Mouse (Mus musculus) layer of hippocampus, adult 8-10 months (tissue): ENCODE measurements around the gene Rnf26. TPM values are rescaled to one million over a fixed set of nuclear protein-coding genes. Genes with fewer than 3 reads are reported as not detected.

Experiments
- DNase-seq, 2 experiments: peaks; one replicate each; pipeline ENCODE4 v3.0.0; 2022; ENCODE audit warnings: low spot score in 2 of 2
- total RNA-seq, 4 experiments: library from RNA; stranded (reverse); gene quantifications; 2 replicates each; pipeline ENCODE4 v1.2.4; 2022

Rnf26 gene
- total RNA-seq, 4 experiments from 2014 or later, result 27.2 to 31.7 (median 28.4) TPM

GRCm38 (mm10) chr9:44047571-44048490 lies 65.5 kb downstream of the Rnf26 start:
- no peak for DNase-seq

DNA sequence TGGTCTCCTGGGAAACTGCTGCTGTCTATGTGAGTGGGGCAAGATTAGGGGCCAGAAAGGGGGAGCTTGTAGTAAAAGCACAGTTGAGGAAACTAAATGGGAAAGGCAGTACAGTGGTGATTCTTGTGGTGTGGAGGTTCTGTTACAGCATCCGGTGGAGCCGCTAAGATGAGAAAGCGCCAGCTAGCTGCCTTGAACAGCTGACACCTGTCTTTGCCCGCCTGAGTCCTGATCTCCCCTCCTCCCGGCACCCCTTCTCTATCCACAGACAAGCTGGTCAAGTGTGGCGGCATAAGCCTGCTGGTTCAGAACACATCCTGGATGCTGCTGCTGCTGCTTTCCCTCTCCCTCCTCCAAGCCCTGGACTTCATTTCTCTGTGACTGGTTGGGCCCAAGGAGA lies 66.2 kb downstream of the Rnf26 start:
- DNase-seq, result no peak

GRCm38 (mm10) chr9:44046426-44046825 lies 66.9 kb downstream of the Rnf26 start:
- no peak for DNase-seq

DNA sequence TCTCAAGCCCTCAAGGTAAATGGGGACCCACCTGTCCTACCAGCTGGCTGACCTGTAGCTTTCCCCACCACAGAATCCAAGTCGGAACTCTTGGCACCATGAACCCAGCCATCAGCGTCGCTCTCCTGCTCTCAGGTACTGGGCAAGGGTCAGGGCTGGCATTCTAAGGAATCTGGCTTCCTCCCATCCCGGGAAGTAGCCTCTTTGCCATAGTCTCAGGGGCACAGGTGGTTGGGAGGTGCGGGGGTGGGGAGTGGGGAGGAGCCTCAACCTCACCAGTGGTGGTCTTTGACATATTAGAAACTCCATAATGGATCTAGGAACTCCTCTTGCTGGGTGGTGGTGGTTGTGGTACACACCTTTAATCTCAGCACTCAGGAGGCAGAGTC lies 67.4 kb downstream of the Rnf26 start:
- no peak for DNase-seq

Other genes with a start within 250 kb of the Rnf26 start
- 1,000 to 10,000 TPM in 2 of 4 experiments, 100 to 1,000 TPM in 2; 838 to 6,022 (median 3,337) TPM for gene Thy1, start 70.1 kb downstream of the Rnf26 start, total RNA-seq
- 100 to 1,000 TPM in 1 of 4 experiments, 10 to 100 TPM in 3; 82.1 to 101 (median 90.9) TPM for gene Usp2, start 46.5 kb downstream of the Rnf26 start, total RNA-seq
- 1 to 10 TPM in 2 of 4 experiments, under 1 TPM in 2; 0.33 to 1.4 (median 0.95) TPM for gene Mfrp, start 11.8 kb downstream of the Rnf26 start, total RNA-seq
- 10 to 100 TPM; 14.6 to 23.4 (median 18.8) TPM for gene C1qtnf5, start 6.3 kb downstream of the Rnf26 start, total RNA-seq
- 1 to 10 TPM in 1 of 4 experiments, under 1 TPM in 3; 0.43 to 1.1 (median 0.58) TPM for gene Gm49380, start within 50 bp of the Rnf26 start, total RNA-seq
- 10 to 100 TPM; 13.3 to 16.8 (median 14.8) TPM for gene Mcam, start 21.0 kb upstream of the Rnf26 start, total RNA-seq
- 10 to 100 TPM; 58.7 to 75.3 (median 65.0) TPM for gene Cbl, start 120.5 kb upstream of the Rnf26 start, total RNA-seq
- 10 to 100 TPM in 1 of 4 experiments, 1 to 10 TPM in 3; 2.4 to 10.2 (median 4.0) TPM for gene Ccdc153, start 127.2 kb upstream of the Rnf26 start, total RNA-seq
- gene Pdzd3, start 138.0 kb upstream of the Rnf26 start, total RNA-seq, result 1 to 10 TPM in 3 of 4 experiments, under 1 TPM in 1; 0.49 to 2.0 (median 1.1) TPM
- gene Nlrx1, start 155.1 kb upstream of the Rnf26 start, total RNA-seq, result 10 to 100 TPM in 3 of 4 experiments, 1 to 10 TPM in 1; 8.7 to 13.1 (median 10.5) TPM
- 10 to 100 TPM; 69.2 to 77.6 (median 71.1) TPM for gene Abcg4, start 175.1 kb upstream of the Rnf26 start, total RNA-seq
- 10 to 100 TPM; 32.0 to 40.3 (median 38.4) TPM for gene Hinfp, start 192.2 kb upstream of the Rnf26 start, total RNA-seq
- gene C2cd2l, start 206.8 kb upstream of the Rnf26 start, total RNA-seq, result 100 to 1,000 TPM; 177 to 228 (median 205) TPM
- gene Dpagt1, start 212.5 kb upstream of the Rnf26 start, total RNA-seq, result 10 to 100 TPM; 15.1 to 19.7 (median 16.1) TPM
- gene H2afx, start 221.2 kb upstream of the Rnf26 start, total RNA-seq, result 10 to 100 TPM; 40.3 to 44.3 (median 41.6) TPM
- 10 to 100 TPM; 20.2 to 26.9 (median 25.3) TPM for gene Hmbs, start 230.7 kb upstream of the Rnf26 start, total RNA-seq
- gene Vps11, start 248.2 kb upstream of the Rnf26 start, total RNA-seq, result 10 to 100 TPM; 56.4 to 64.6 (median 60.9) TPM